Mouse (Mus musculus): ENCODE results near the gene Hcar2. TPM values are rescaled to one million over a fixed set of nuclear protein-coding genes. Genes with fewer than 3 reads are reported as not detected.

Hcar2 gene
- polyA plus RNA-seq, 1 experiment = not detected

DNA sequence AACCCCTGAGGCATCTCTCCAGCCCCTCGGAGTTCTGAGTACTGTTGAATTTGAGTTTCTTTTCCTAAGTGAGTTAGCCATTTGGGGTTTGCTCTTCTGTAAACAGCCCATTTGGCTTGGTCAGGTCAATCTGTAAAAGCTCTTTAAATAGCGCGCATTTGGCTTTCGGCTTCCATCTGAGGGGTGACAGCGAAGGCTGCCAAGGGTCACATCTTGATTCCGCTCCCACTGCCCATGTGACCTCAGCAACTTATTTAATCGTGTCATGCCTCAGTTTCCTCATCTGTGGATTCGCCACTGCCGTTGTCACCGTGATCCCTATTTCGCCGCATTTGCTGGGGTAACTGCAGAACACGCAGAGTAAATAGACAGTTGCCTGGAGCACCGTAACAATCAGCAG lies 21.0 kb downstream of the Hcar2 start:
- Histone ChIP-seq H3K79me2 (ENCODE audit: control insufficient read depth, insufficient read depth) (no peaks in the 10 kb centered on the region), H3ac (ENCODE audit: control insufficient read depth, insufficient read length, low read depth) (no peak overlapping the region), H3K4me3 (ENCODE audit: insufficient read depth, poor library complexity, severe bottlenecking) (no peak overlapping the region), H3K79me3 (ENCODE audit: low read depth) (no peaks in the 10 kb centered on the region), H3K36me3 (ENCODE audit: control insufficient read depth, insufficient read depth) (no peaks in the 10 kb centered on the region), H3K27me3 (ENCODE audit: control insufficient read depth, insufficient read depth, insufficient read length) (no peaks in the 10 kb centered on the region)
- no peak for TF ChIP-seq USF1 (IDR thresholded peaks at IDR 0.05; ENCODE audit: low read depth)
- TF ChIP-seq CEBPB (IDR thresholded peaks at IDR 0.05; ENCODE audit: low read depth) = no peak
- no peak for TF ChIP-seq MAX (IDR thresholded peaks at IDR 0.05)
- TF ChIP-seq FOSL1 (IDR thresholded peaks at IDR 0.05; ENCODE audit: insufficient read depth, low read length, poor library complexity, severe bottlenecking) = no peak
- no peak for TF ChIP-seq MYOD1 (IDR thresholded peaks at IDR 0.05; ENCODE audit: control insufficient read depth, insufficient read length, low read depth)
- TF ChIP-seq CTCF (IDR thresholded peaks at IDR 0.05; ENCODE audit: control insufficient read depth, insufficient read depth, insufficient read length) = no peak
- TF ChIP-seq MYOG (IDR thresholded peaks at IDR 0.05; ENCODE audit: control insufficient read depth, extremely low read depth, insufficient read length) = no peak

DNA sequence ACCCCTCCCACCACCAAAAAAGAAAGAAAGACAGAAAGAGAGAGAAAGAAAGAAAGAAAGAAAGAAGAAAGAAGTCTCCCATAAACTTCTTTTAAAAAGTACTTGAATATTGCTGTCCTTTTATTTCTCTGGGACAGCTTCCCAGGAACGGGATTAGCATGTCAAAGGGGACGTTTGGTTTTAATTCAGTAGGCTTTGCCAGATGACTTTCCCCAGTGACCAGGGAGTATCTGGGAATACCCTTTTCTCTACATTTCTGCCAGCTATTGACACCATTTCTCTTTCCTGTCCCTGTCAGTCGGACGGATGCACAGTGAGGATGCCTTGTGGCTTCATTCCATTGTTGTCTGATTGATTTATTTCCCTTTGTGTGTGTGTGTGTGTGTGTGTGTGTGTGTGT lies 21.5 kb downstream of the Hcar2 start:
- no peak for TF ChIP-seq USF1 (IDR thresholded peaks at IDR 0.05; ENCODE audit: low read depth)
- no peak for TF ChIP-seq MYOD1 (IDR thresholded peaks at IDR 0.05; ENCODE audit: control insufficient read depth, insufficient read length, low read depth)
- no peak for TF ChIP-seq MYOG (IDR thresholded peaks at IDR 0.05; ENCODE audit: control insufficient read depth, extremely low read depth, insufficient read length)
- TF ChIP-seq CEBPB (IDR thresholded peaks at IDR 0.05; ENCODE audit: low read depth) = no peak
- no peak for TF ChIP-seq MAX (IDR thresholded peaks at IDR 0.05)
- no peak for TF ChIP-seq FOSL1 (IDR thresholded peaks at IDR 0.05; ENCODE audit: insufficient read depth, low read length, poor library complexity, severe bottlenecking)
- TF ChIP-seq CTCF (IDR thresholded peaks at IDR 0.05; ENCODE audit: control insufficient read depth, insufficient read depth, insufficient read length) = no peak
- H3K79me3 ChIP-seq (ENCODE audit: low read depth) = no peaks in the 10 kb centered on the region
- no peaks in the 10 kb centered on the region for H3K27me3 ChIP-seq (ENCODE audit: control insufficient read depth, insufficient read depth, insufficient read length)
- H3ac ChIP-seq (ENCODE audit: control insufficient read depth, insufficient read length, low read depth) = no peak overlapping the region
- H3K36me3 ChIP-seq (ENCODE audit: control insufficient read depth, insufficient read depth) = no peaks in the 10 kb centered on the region
- no peak overlapping the region for H3K4me3 ChIP-seq (ENCODE audit: insufficient read depth, poor library complexity, severe bottlenecking)
- no peaks in the 10 kb centered on the region for H3K79me2 ChIP-seq (ENCODE audit: control insufficient read depth, insufficient read depth)

DNA sequence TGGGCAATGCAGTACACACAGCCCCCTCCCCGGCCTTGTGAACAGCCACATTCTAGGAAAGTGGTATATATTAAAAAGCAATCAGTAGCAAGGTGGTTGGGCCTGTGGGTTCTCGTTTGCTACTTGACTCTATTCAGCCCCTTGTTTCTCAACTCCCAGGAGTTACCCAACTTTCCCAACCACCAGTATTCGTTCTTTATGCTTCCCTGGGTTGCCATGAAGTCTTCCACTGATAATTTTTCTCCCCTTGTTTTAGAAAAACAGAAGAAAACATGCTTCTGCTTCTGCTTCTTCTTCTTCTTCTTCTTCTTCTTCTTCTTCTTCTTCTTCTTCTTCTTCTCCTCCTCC lies 22.4 kb downstream of the Hcar2 start:
- no peak overlapping the region for H3ac ChIP-seq (ENCODE audit: control insufficient read depth, insufficient read length, low read depth)
- H3K4me3 ChIP-seq (ENCODE audit: insufficient read depth, poor library complexity, severe bottlenecking) = no peak overlapping the region
- no peaks in the 10 kb centered on the region for H3K27me3 ChIP-seq (ENCODE audit: control insufficient read depth, insufficient read depth, insufficient read length)
- H3K36me3 ChIP-seq (ENCODE audit: control insufficient read depth, insufficient read depth) = no peaks in the 10 kb centered on the region
- no peaks in the 10 kb centered on the region for H3K79me3 ChIP-seq (ENCODE audit: low read depth)
- TF ChIP-seq CEBPB (IDR thresholded peaks at IDR 0.05; ENCODE audit: low read depth) (no peak), MYOD1 (IDR thresholded peaks at IDR 0.05; ENCODE audit: control insufficient read depth, insufficient read length, low read depth) (no peak), USF1 (IDR thresholded peaks at IDR 0.05; ENCODE audit: low read depth) (no peak), MAX (IDR thresholded peaks at IDR 0.05) (no peak), CTCF (IDR thresholded peaks at IDR 0.05; ENCODE audit: control insufficient read depth, insufficient read depth, insufficient read length) (no peak), FOSL1 (IDR thresholded peaks at IDR 0.05; ENCODE audit: insufficient read depth, low read length, poor library complexity, severe bottlenecking) (no peak), MYOG (IDR thresholded peaks at IDR 0.05; ENCODE audit: control insufficient read depth, extremely low read depth, insufficient read length) (no peak)
- no peaks in the 10 kb centered on the region for H3K79me2 ChIP-seq (ENCODE audit: control insufficient read depth, insufficient read depth)

DNA sequence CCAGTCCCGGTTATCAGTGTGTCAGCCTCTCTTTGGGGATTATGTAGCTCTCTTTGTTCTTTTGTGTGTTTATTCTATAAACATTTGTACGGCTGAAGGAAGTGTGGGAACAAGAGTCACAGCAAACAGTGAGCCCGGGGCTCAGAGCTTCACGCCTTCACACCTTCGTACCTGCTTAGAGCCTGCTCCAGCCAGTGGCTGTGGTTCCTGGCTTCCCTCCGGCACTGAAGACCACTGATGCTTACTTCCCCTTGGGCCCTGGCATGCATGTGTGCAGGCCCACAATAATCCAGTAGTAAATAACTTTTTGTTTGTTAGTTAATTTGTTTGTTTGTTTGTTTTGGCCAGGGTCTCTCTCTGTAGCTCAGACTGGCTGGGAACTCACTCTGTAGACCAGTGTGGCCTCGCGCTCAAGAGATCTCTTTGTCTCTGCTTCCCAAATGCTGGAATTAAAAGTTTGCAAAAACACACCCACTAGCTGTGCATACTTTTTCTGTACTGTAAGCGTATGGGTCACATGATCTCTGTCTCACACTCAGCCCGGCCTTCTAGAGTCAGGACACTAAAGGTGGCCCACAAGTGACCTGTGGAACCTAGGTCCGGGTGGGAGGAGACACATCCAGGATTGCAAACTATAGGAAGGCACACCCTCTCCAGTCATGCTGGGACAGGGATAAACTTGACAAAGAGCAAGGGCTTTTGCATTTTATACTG lies 22.9 kb downstream of the Hcar2 start:
- TF ChIP-seq CEBPB (IDR thresholded peaks at IDR 0.05; ENCODE audit: low read depth) (no peak), MYOG (IDR thresholded peaks at IDR 0.05; ENCODE audit: control insufficient read depth, extremely low read depth, insufficient read length) (no peak), USF1 (IDR thresholded peaks at IDR 0.05; ENCODE audit: low read depth) (no peak), MAX (IDR thresholded peaks at IDR 0.05) (no peak), CTCF (IDR thresholded peaks at IDR 0.05; ENCODE audit: control insufficient read depth, insufficient read depth, insufficient read length) (no peak)
- Histone ChIP-seq H3K4me3 (ENCODE audit: insufficient read depth, poor library complexity, severe bottlenecking) (no peak overlapping the region), H3ac (ENCODE audit: control insufficient read depth, insufficient read length, low read depth) (no peak overlapping the region)

DNA sequence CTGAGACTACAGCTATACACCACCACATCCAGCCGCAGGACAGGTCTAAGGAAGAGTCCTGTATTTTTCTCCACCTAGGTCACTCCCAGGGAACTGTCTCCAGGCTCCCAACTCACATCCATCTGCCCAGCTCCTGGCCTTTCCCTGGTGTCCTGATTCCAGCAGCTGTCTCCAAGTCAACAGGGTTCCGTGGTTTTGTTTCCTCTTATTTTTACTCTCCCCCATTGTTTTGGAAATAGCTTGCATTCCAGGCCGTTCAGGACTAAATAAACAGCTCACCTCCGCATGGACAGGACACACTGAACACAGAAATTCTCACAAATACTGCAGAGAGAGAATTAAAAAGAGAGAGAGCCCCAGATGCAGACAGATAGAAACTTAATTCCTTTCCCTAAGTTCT lies 27.9 kb downstream of the Hcar2 start:
- Histone ChIP-seq H3K79me3 (ENCODE audit: low read depth) (no peaks in the 10 kb centered on the region), H3K36me3 (ENCODE audit: control insufficient read depth, insufficient read depth) (no peaks in the 10 kb centered on the region), H3K27me3 (ENCODE audit: control insufficient read depth, insufficient read depth, insufficient read length) (no peaks in the 10 kb centered on the region), H3K4me3 (ENCODE audit: insufficient read depth, poor library complexity, severe bottlenecking) (no peak overlapping the region), H3K79me2 (ENCODE audit: control insufficient read depth, insufficient read depth) (no peaks in the 10 kb centered on the region), H3ac (ENCODE audit: control insufficient read depth, insufficient read length, low read depth) (no peak overlapping the region)
- no peak for TF ChIP-seq MAX (IDR thresholded peaks at IDR 0.05)
- TF ChIP-seq MYOG (IDR thresholded peaks at IDR 0.05; ENCODE audit: control insufficient read depth, extremely low read depth, insufficient read length) = no peak
- no peak for TF ChIP-seq MYOD1 (IDR thresholded peaks at IDR 0.05; ENCODE audit: control insufficient read depth, insufficient read length, low read depth)

More for the DNA sequence above, 22.9 kb downstream of the Hcar2 start:
- Histone ChIP-seq H3K79me3 (ENCODE audit: low read depth) (no peaks in the 10 kb centered on the region), H3K27me3 (ENCODE audit: control insufficient read depth, insufficient read depth, insufficient read length) (no peaks in the 10 kb centered on the region), H3K79me2 (ENCODE audit: control insufficient read depth, insufficient read depth) (no peaks in the 10 kb centered on the region), H3K36me3 (ENCODE audit: control insufficient read depth, insufficient read depth) (no peaks in the 10 kb centered on the region)

DNA sequence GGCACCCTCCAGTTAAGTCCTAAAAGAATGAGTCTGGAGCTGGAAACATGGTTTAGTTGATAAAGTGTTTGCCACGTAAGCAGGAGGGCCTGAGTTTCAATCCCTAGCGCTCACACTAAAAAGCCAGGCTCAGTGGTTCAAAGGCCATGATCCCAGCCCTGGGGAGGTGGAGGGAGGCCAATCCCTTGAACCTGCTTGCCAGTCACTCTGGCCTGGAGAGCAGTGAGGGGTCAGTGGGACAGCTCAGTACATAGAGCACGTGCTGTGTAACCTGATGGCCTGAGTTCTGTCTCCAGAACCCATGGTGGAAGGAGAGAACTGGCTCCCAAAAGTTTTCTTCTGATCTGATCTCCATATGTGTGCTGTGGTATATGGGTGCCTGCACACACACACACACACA lies 30.5 kb downstream of the Hcar2 start:
- no peaks in the 10 kb centered on the region for H3K36me3 ChIP-seq (ENCODE audit: control insufficient read depth, insufficient read depth)
- H3K27me3 ChIP-seq (ENCODE audit: control insufficient read depth, insufficient read depth, insufficient read length) = no peaks in the 10 kb centered on the region
- TF ChIP-seq MAX (IDR thresholded peaks at IDR 0.05) = no peak
- no peak for TF ChIP-seq MYOD1 (IDR thresholded peaks at IDR 0.05; ENCODE audit: control insufficient read depth, insufficient read length, low read depth)
- TF ChIP-seq FOSL1 (IDR thresholded peaks at IDR 0.05; ENCODE audit: insufficient read depth, low read length, poor library complexity, severe bottlenecking) = no peak
- no peak for TF ChIP-seq CEBPB (IDR thresholded peaks at IDR 0.05; ENCODE audit: low read depth)
- no peak for TF ChIP-seq MYOG (IDR thresholded peaks at IDR 0.05; ENCODE audit: control insufficient read depth, extremely low read depth, insufficient read length)
- no peak for TF ChIP-seq USF1 (IDR thresholded peaks at IDR 0.05; ENCODE audit: low read depth)
- TF ChIP-seq CTCF (IDR thresholded peaks at IDR 0.05; ENCODE audit: control insufficient read depth, insufficient read depth, insufficient read length) = no peak
- no peaks in the 10 kb centered on the region for H3K79me3 ChIP-seq (ENCODE audit: low read depth)
- no peaks in the 10 kb centered on the region for H3K79me2 ChIP-seq (ENCODE audit: control insufficient read depth, insufficient read depth)
- H3K4me3 ChIP-seq (ENCODE audit: insufficient read depth, poor library complexity, severe bottlenecking) = no peak overlapping the region
- H3ac ChIP-seq (ENCODE audit: control insufficient read depth, insufficient read length, low read depth) = no peak overlapping the region
